Mouse (Mus musculus) ES-E14 (cell line): Measurements from ENCODE around the gene Olfr764-ps1. TPM values are rescaled to one million over a fixed set of nuclear protein-coding genes. Genes with fewer than 3 reads are reported as not detected.
"Not testable (repeated sequence)": the region's sequence is repeated elsewhere in the genome, so short reads cannot be mapped to it uniquely, and the experiment has no call there.

Source experiments
- DNase-seq: peaks from one replicate; pipeline ENCODE4 v3.0.0-alpha.2; 2013; ENCODE audit warnings: low read depth, low spot score
- H3K27ac ChIP-seq: 2 replicates; pipeline ENCODE4 v1.5.1; 2012; ENCODE audit warnings: low read depth, mild to moderate bottlenecking, low read length, moderate library complexity, mixed read lengths; ENCODE audit not compliant: poor library complexity, insufficient read depth, severe bottlenecking
- H3K36me3 ChIP-seq: 2 replicates; pipeline ENCODE4 v1.6.1; 2012; ENCODE audit warnings: mild to moderate bottlenecking, low read length, moderate library complexity, mixed read lengths; ENCODE audit not compliant: control insufficient read depth, poor library complexity, insufficient read depth, severe bottlenecking
- H3K4me1 ChIP-seq, 2 experiments: fragments of 150-350 bp in 1 of 2; sonication (generic) in 1 of 2; 2 replicates each; pipeline ENCODE4 v1.6.1; 2012; ENCODE audit warnings: low read length in 2 of 2, mild to moderate bottlenecking in 1 of 2, mixed read lengths in 1 of 2; ENCODE audit not compliant: control insufficient read depth in 2 of 2, insufficient read depth in 2 of 2, poor library complexity in 1 of 2
- H3K4me3 ChIP-seq, 2 experiments: fragments of 150-350 bp in 1 of 2; sonication (generic) in 1 of 2; 2 replicates each; pipeline ENCODE4 v1.5.1; 2012; ENCODE audit warnings: low read length in 2 of 2, low read depth in 1 of 2, mild to moderate bottlenecking in 1 of 2, mixed read lengths in 1 of 2; ENCODE audit not compliant: insufficient read depth in 1 of 2, poor library complexity in 1 of 2, severe bottlenecking in 1 of 2
- H3K9ac ChIP-seq: 2 replicates; pipeline ENCODE4 v1.6.1; 2012; ENCODE audit warnings: low read depth, mild to moderate bottlenecking, low read length, mixed read lengths; ENCODE audit not compliant: poor library complexity, insufficient read depth, severe bottlenecking
- H3K9me3 ChIP-seq: fragments of 150-350 bp; sonication (generic); 2 replicates; pipeline ENCODE4 v1.6.1; 2012; ENCODE audit warnings: low read depth, mild to moderate bottlenecking, low read length; ENCODE audit not compliant: control insufficient read depth, insufficient read depth
- CHD2 ChIP-seq: IDR thresholded peaks from 2 replicates; pipeline ENCODE4 v1.6.1; 2014; ENCODE audit warnings: mild to moderate bottlenecking, low read depth, low read length, inconsistent platforms
- HCFC1 ChIP-seq: IDR thresholded peaks from 2 replicates; pipeline ENCODE4 v1.6.1; 2012; ENCODE audit warnings: low read length, inconsistent platforms, borderline replicate concordance; ENCODE audit not compliant: insufficient read depth
- MAFK ChIP-seq: IDR thresholded peaks from 2 replicates; pipeline ENCODE4 v1.6.1; 2014; ENCODE audit warnings: mild to moderate bottlenecking, low read depth, low read length, inconsistent platforms; ENCODE audit not compliant: insufficient read depth
- ZC3H11A ChIP-seq: IDR thresholded peaks from 2 replicates; pipeline ENCODE4 v1.6.1; 2012; ENCODE audit warnings: low read depth, mild to moderate bottlenecking, inconsistent platforms, low read length, borderline replicate concordance
- ZNF384 ChIP-seq: IDR thresholded peaks from 2 replicates; pipeline ENCODE4 v1.6.1; 2012; ENCODE audit warnings: low read depth, low read length, inconsistent platforms
- in situ Hi-C, 2 experiments: fragments of 600-800 bp; cut with MboI; formaldehyde crosslinking; loops; one replicate each; pipeline ENCODE4 v1.15.1; 2025; ENCODE audit warnings: low sequenced_read_pairs in 2 of 2, inconsistent platforms in 1 of 2; ENCODE audit not compliant: unreplicated experiment in 2 of 2
- total RNA-seq: library from RNA; depleted of rRNA; stranded (reverse); fragments of 300-350 nt; gene quantifications from 2 replicates; pipeline ENCODE4 v1.2.3, GENCODE M21; 2012; rRNA removed

Olfr764-ps1 gene
- total RNA-seq = not detected in 2 replicates

DNA sequence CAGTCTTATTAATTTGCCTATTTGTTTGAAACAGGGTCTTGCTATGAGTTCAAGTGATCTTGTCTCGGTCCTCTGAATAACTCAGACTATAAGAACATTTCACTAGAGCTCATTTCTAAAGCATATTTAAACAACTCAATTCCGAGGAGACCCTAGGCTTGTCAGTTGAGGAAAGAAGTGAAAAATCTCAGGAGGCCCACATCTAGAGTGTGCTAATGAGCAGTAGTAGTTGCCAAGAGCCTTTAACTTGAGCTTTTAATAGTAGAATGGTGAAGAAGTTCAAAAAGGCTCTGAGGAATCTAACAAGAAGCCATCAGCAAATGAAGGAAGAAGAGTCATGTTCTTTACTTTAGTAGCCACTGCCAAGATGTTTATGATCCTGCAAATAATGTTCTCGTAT is at the start of gene Olfr764-ps1:
Olfr764-ps1 (minus strand) TSS at position 101 of the 400 bp plus-strand sequence.
- no peak within 1 kb of the TSS for H3K27ac ChIP-seq
- H3K9me3 ChIP-seq = peaks cover 2% of the 10 kb centered on the region; the same call in 1 of the 2 replicates
- no peaks in the 10 kb centered on the region for H3K36me3 ChIP-seq
- no peak for DNase-seq
- H3K4me3 ChIP-seq = no peak within 1 kb of the TSS
- in situ Hi-C loops = no loop called here
- H3K9ac ChIP-seq = no peak within 1 kb of the TSS
- TF ChIP-seq MAFK (no peak), CHD2 (no peak), ZC3H11A (no peak), ZNF384 (no peak), HCFC1 (no peak)
- H3K4me1 ChIP-seq = no peaks in the 10 kb centered on the region

- H3K36me3 ChIP-seq, H3K9ac ChIP-seq, in situ Hi-C loops, H3K4me3 ChIP-seq, H3K9me3 ChIP-seq, H3K4me1 ChIP-seq, H3K27ac ChIP-seq, DNase-seq: not testable (repeated sequence)
These were observed 43.1 kb upstream of the Olfr764-ps1 start, which contains the start of gene Olfr767 for GRCm38 (mm10) chr10:129082810-129083209. Olfr767 (minus strand) TSS chr10:129082910.

DNA sequence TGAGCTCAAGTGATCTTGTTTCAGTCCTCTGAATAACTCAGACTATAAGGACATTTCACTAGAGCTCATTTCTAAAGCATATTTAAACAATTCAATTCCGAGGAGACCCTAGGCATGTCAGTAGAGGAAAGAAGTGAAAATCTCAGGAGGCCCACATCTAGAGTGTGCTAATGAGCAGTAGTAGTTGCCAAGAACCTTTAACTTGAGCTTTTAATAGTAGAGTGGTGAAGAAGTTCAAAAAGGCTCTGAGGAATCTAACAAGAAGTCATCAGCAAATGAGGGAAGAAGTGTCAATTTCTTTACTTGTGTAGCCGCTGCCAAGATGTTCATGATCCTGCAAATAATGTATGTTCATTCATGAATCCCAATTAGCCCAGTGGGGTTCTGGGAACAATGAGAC is 29.2 kb upstream of the Olfr764-ps1 start, which contains the start of gene Olfr766-ps1:
Olfr766-ps1 (minus strand) TSS at position 101 of the 400 bp plus-strand sequence.
- Histone ChIP-seq H3K36me3 (no peaks in the 10 kb centered on the region), H3K4me1 (no peaks in the 10 kb centered on the region), H3K9me3 (no peaks in the 10 kb centered on the region), H3K9ac (no peak within 1 kb of the TSS), H3K27ac (no peak within 1 kb of the TSS), H3K4me3 (no peak within 1 kb of the TSS)
- no peak for DNase-seq
- in situ Hi-C loops = no loop called here
- TF ChIP-seq ZC3H11A (no peak), ZNF384 (no peak), CHD2 (no peak), HCFC1 (no peak)

DNA sequence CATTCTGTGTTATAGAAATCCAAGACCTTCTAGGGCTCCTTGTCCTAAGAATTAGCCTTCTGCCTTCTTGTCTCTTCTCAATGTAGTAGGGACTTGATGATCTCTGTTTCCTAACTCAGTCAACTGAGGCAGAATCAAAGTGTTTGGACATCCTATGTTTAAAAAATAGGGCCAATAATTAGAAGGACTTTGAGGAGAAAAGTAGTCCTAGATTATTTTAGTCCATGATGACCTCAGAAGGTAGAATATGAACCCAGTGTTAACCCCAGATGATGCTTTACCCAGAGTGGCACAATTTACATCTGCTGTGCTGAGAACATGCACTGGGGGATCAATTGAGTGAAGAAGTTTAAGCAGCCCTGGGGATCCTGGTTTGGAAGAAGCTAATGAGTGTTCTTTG is 10.2 kb upstream of the Olfr764-ps1 start, which contains the start of gene Olfr765:
Olfr765 (minus strand) TSS at position 101 of the 400 bp plus-strand sequence.
- H3K27ac ChIP-seq, H3K9me3 ChIP-seq, H3K9ac ChIP-seq, DNase-seq, in situ Hi-C loops, H3K4me3 ChIP-seq, H3K4me1 ChIP-seq, H3K36me3 ChIP-seq: not testable (repeated sequence)

GRCm38 (mm10) chr10:129028343-129028742 is 11.4 kb downstream of the Olfr764-ps1 start:
- in situ Hi-C loops = no loop called here
- no peak overlapping the region for H3K9ac ChIP-seq
- H3K9me3 ChIP-seq = no peaks in the 10 kb centered on the region
- H3K27ac ChIP-seq = no peak overlapping the region
- H3K4me1 ChIP-seq = no peaks in the 10 kb centered on the region
- TF ChIP-seq MAFK (no peak), ZNF384 (no peak), ZC3H11A (no peak), CHD2 (no peak), HCFC1 (no peak)
- H3K36me3 ChIP-seq = no peaks in the 10 kb centered on the region
- no peak overlapping the region for H3K4me3 ChIP-seq
- DNase-seq = no peak
